Mouse (Mus musculus) CH12.LX (cell line): ENCODE results near the gene Gm37240. TPM values are rescaled to one million over a fixed set of nuclear protein-coding genes. Genes with fewer than 3 reads are reported as not detected.

Experiments
- DNase-seq: peaks from one replicate; pipeline ENCODE4 v3.0.0-alpha.2; 2013; ENCODE audit errors: extremely low read depth
- H3K27ac ChIP-seq: 2 replicates; pipeline ENCODE4 v1.5.1; 2012; ENCODE audit warnings: low read depth, mild to moderate bottlenecking, control low read depth, moderate library complexity; ENCODE audit not compliant: insufficient read depth
- H3K27me3 ChIP-seq: replicated peaks from 2 replicates; pipeline ENCODE3; 2012; ENCODE audit warnings: inconsistent platforms
- H3K36me3 ChIP-seq, 2 experiments: replicated peaks in 1 of 2; 2 replicates each; pipeline versions ENCODE3 to v1.6.1; 2012; ENCODE audit warnings: inconsistent platforms in 1 of 2, low read length in 1 of 2, mild to moderate bottlenecking in 1 of 2, mixed read lengths in 1 of 2, moderate library complexity in 1 of 2; ENCODE audit not compliant: control insufficient read depth in 1 of 2, insufficient read depth in 1 of 2
- H3K4me1 ChIP-seq, 2 experiments: 2 replicates each; pipeline ENCODE4 v1.6.1; 2012; ENCODE audit warnings: inconsistent platforms in 1 of 2, moderate library complexity in 1 of 2; ENCODE audit not compliant: insufficient read depth in 2 of 2, control insufficient read depth in 1 of 2
- H3K4me2 ChIP-seq: 2 replicates; pipeline ENCODE4 v1.6.1; 2012; ENCODE audit warnings: low read depth, mild to moderate bottlenecking, control low read depth; ENCODE audit not compliant: poor library complexity, insufficient read depth, severe bottlenecking
- H3K4me3 ChIP-seq, 3 experiments: fragments of 150-350 bp in 1 of 3; sonication (generic) in 1 of 3; replicated peaks in 1 of 3; 2 replicates each; pipeline versions ENCODE3 to v1.5.1; 2011 to 2012; ENCODE audit warnings: low read depth in 2 of 3, low read length in 2 of 3, mild to moderate bottlenecking in 2 of 3, moderate library complexity in 2 of 3, control low read depth in 1 of 3, improper control_type of control experiment in 1 of 3, inconsistent platforms in 1 of 3, mixed read lengths in 1 of 3; ENCODE audit not compliant: poor library complexity in 1 of 3
- H3K79me2 ChIP-seq: replicated peaks from 2 replicates; pipeline ENCODE4 v1.6.1; 2012; ENCODE audit warnings: mild to moderate bottlenecking, moderate library complexity; ENCODE audit not compliant: control insufficient read depth, poor library complexity, insufficient read depth, severe bottlenecking; ENCODE audit errors: extremely low read depth
- H3K9ac ChIP-seq: 2 replicates; pipeline ENCODE4 v1.6.1; 2012; ENCODE audit warnings: low read depth, mild to moderate bottlenecking, control low read depth, moderate library complexity; ENCODE audit not compliant: insufficient read depth
- H3K9me3 ChIP-seq: replicated peaks from 2 replicates; pipeline ENCODE3; 2012; ENCODE audit warnings: low read length, inconsistent platforms, mixed read lengths
- BHLHE40 ChIP-seq: IDR thresholded peaks from 2 replicates; pipeline ENCODE4 v1.6.1; 2011; ENCODE audit warnings: mild to moderate bottlenecking, low read depth, low read length, improper control_type of control experiment
- EP300 ChIP-seq: IDR thresholded peaks from 2 replicates; pipeline ENCODE4 v1.6.1; 2011; ENCODE audit warnings: low read length, improper control_type of control experiment
- ETS1 ChIP-seq: conservative IDR thresholded peaks from 2 replicates; pipeline ENCODE4 v1.6.1; 2012; ENCODE audit warnings: low read depth, mild to moderate bottlenecking, inconsistent platforms, low read length, improper control_type of control experiment, moderate library complexity
- GABPA ChIP-seq: IDR thresholded peaks from 2 replicates; pipeline ENCODE4 v1.6.1; 2012; ENCODE audit warnings: low read depth, low read length, improper control_type of control experiment, inconsistent platforms; ENCODE audit not compliant: insufficient replicate concordance
- HCFC1 ChIP-seq: IDR thresholded peaks from 2 replicates; pipeline ENCODE4 v1.6.1; 2012; ENCODE audit warnings: low read depth, mild to moderate bottlenecking, inconsistent platforms, low read length, improper control_type of control experiment
- MAFK ChIP-seq: IDR thresholded peaks from 2 replicates; pipeline ENCODE4 v1.6.1; 2011; ENCODE audit warnings: low read length, improper control_type of control experiment; ENCODE audit not compliant: insufficient replicate concordance
- MXI1 ChIP-seq: IDR thresholded peaks from 2 replicates; pipeline ENCODE4 v1.6.1; 2011; ENCODE audit warnings: mild to moderate bottlenecking, low read depth, low read length, improper control_type of control experiment
- NRF1 ChIP-seq: IDR thresholded peaks from 2 replicates; pipeline ENCODE4 v1.6.1; 2014; ENCODE audit warnings: low read depth, mild to moderate bottlenecking, inconsistent platforms, low read length, improper control_type of control experiment, moderate library complexity
- POLR2A ChIP-seq: IDR thresholded peaks from 2 replicates; pipeline ENCODE4 v1.6.1; 2011; ENCODE audit warnings: low read depth, mild to moderate bottlenecking, improper control_type of control experiment, low read length
- POLR2AphosphoS2 ChIP-seq: IDR thresholded peaks from 2 replicates; pipeline ENCODE4 v1.6.1; 2011; ENCODE audit warnings: low read depth, low read length, improper control_type of control experiment
- RAD21 ChIP-seq: IDR thresholded peaks from 2 replicates; pipeline ENCODE4 v1.6.1; 2011; ENCODE audit warnings: low read depth, mild to moderate bottlenecking, low read length, improper control_type of control experiment, moderate library complexity
- SIN3A ChIP-seq: IDR thresholded peaks from 2 replicates; pipeline ENCODE4 v1.6.1; 2012; ENCODE audit warnings: low read length, improper control_type of control experiment, inconsistent platforms
- SMC3 ChIP-seq: IDR thresholded peaks from 2 replicates; pipeline ENCODE4 v1.6.1; 2011; ENCODE audit warnings: low read depth, low read length, improper control_type of control experiment
- TCF12 ChIP-seq: IDR thresholded peaks from 2 replicates; pipeline ENCODE4 v1.6.1; 2014; ENCODE audit warnings: low read depth, mild to moderate bottlenecking, inconsistent platforms, low read length, improper control_type of control experiment
- UBTF ChIP-seq: IDR thresholded peaks from 2 replicates; pipeline ENCODE4 v1.6.1; 2012; ENCODE audit warnings: low read depth, mild to moderate bottlenecking, inconsistent platforms, low read length, improper control_type of control experiment, moderate library complexity
- USF2 ChIP-seq: conservative IDR thresholded peaks from 2 replicates; pipeline ENCODE4 v1.6.1; 2011; ENCODE audit warnings: low read depth, low read length, improper control_type of control experiment
- ZKSCAN1 ChIP-seq: IDR thresholded peaks from 2 replicates; pipeline ENCODE4 v1.6.1; 2012; ENCODE audit warnings: low read depth, inconsistent platforms, low read length, improper control_type of control experiment, borderline replicate concordance
- ZMIZ1 ChIP-seq: IDR thresholded peaks from 2 replicates; pipeline ENCODE4 v1.6.1; 2012; ENCODE audit warnings: low read depth, mild to moderate bottlenecking, inconsistent platforms, low read length, improper control_type of control experiment
- ZNF384 ChIP-seq: IDR thresholded peaks from 2 replicates; pipeline ENCODE4 v1.6.1; 2012; ENCODE audit warnings: low read depth, low read length, improper control_type of control experiment, inconsistent platforms
- dilution Hi-C: fragments of 300-500 bp; cut with MboI; formaldehyde crosslinking; loops from 2 replicates; pipeline ENCODE4 v1.14.3; 2020; ENCODE audit warnings: low sequenced_read_pairs; ENCODE audit not compliant: extremely low pct_unique_long_range_greater_than_20kb, extremely low pct_ligation_motif_present
- in situ Hi-C: fragments of 300-500 bp; cut with MboI; formaldehyde crosslinking; loops from 3 replicates; pipeline ENCODE4 v1.14.3; 2019; ENCODE audit warnings: low sequenced_read_pairs, low pct_ligation_motif_present, low pct_unique_long_range_greater_than_20kb, mixed read lengths
- polyA plus RNA-seq: library from polyadenylated mRNA; unstranded; fragments of >175 nt; gene quantifications from 2 replicates; pipeline ENCODE4 v1.2.1, GENCODE M21; 2012; ENCODE audit warnings: low read depth; ENCODE audit not compliant: insufficient read length
- total RNA-seq, 2 experiments: library from RNA; depleted of rRNA; stranded (reverse); fragments of 300-350 nt in 1 of 2; fragments of >200 nt in 1 of 2; gene quantifications; 2 replicates each; pipeline ENCODE4 v1.2.3; 2012 to 2014

The Gm37240 gene
- total and polyA plus RNA-seq, 3 experiments = 0.08 to 0.19 (median 0.14) TPM

GRCm38 (mm10) chr3:84951698-84952097 is 935.6 kb downstream of the Gm37240 start:
- Histone ChIP-seq H3K79me2 (peaks cover 16% of the 10 kb centered on the region), H3K4me2 (peak overlapping the region; percentile 95), H3K27ac (peak overlapping the region; percentile 91), H3K9me3 (no peaks in the 10 kb centered on the region), H3K36me3 (peaks cover 0 to 13% of the 10 kb centered on the region in 2 experiments), H3K4me3 (peak overlapping the region; percentile 51 to 70 (median 69)), H3K9ac (peak overlapping the region; percentile 74), H3K27me3 (no peaks in the 10 kb centered on the region), H3K4me1 (peaks cover 0 to 21% of the 10 kb centered on the region in 2 experiments; a peak in 2 of 4 replicates)
- in situ Hi-C loops (no loop called here), dilution Hi-C loops (no loop called here)
- TF ChIP-seq ETS1 (no peak), SIN3A (peak; percentile 25; the same call in 1 of the 2 replicates)
- DNase-seq = no peak

GRCm38 (mm10) chr3:84949387-84949786 is 937.9 kb downstream of the Gm37240 start:
- dilution Hi-C loops (no loop called here), in situ Hi-C loops (loop anchor here (25.0 kb wide), 2 partner anchors 338 to 613 kb away; partner anchors contain the start of gene Gatb)
- H3K79me2 ChIP-seq = peaks cover 13% of the 10 kb centered on the region
- no peaks in the 10 kb centered on the region for H3K9me3 ChIP-seq
- H3K4me1 ChIP-seq = peaks cover 0 to 19% of the 10 kb centered on the region in 2 experiments; a peak in 2 of 4 replicates
- no peak overlapping the region for H3K9ac ChIP-seq
- H3K27ac ChIP-seq = no peak overlapping the region
- no peaks in the 10 kb centered on the region for H3K27me3 ChIP-seq
- H3K4me3 ChIP-seq = no peak overlapping the region
- no peak overlapping the region for H3K4me2 ChIP-seq
- peaks cover 0 to 4% of the 10 kb centered on the region in 2 experiments for H3K36me3 ChIP-seq
- TF ChIP-seq MXI1 (no peak), GABPA (no peak), ZNF384 (no peak), BHLHE40 (no peak), POLR2A (no peak), RAD21 (no peak), MAFK (no peak), POLR2AphosphoS2 (no peak), ETS1 (no peak), TCF12 (no peak), ZKSCAN1 (no peak), SIN3A (no peak), UBTF (no peak), ZMIZ1 (no peak), EP300 (no peak), HCFC1 (no peak), USF2 (no peak), NRF1 (no peak), SMC3 (no peak)
- no peak for DNase-seq
